Mouse (Mus musculus): Measurements from ENCODE around the gene Mief2.

Mief2 gene

DNA sequence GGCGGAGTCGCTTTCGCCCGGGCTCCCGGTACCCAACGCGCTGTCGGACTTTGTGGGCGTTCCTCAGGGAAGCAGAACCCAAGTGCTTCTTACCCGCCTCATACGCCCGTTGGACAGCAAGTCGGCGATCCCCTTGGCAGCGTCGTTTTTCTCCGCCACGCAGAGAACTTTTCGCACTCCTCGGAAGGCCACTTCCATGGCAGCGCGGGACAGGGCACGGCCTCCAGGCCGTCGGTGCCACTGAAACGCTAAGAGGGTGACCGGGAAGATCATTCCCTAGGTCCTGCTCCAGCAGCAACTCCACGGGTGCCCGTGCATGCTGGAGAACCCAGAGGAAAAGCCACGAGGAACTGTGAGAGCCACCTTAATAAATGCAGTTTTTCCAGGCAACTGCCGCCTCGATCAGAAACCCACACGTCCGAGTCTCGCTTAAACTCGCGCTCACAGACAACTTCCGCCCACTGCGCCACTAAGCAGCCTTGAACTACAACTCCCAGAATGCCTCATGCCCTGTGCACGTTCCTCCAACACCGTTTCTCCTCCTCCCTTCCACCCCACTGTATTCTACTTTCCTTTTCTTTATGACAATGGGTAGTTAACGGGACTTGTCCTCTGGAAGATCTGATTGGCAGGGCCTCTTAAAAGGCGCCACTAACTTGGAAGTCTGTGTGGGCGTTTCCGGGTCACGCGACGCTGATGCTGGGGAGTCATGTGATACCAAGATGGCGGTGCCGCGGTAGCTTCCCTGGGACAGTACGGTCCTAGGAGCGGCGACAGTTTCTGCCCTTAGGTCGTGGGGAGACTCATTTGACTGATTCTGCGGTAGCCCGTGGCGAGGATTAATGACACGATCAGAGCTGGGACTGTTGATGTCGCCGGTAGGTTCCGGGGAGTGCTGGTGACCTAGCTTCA, 48.9 kb downstream of the Mief2 start, which contains the start of the genes Top3a and Smcr8:
Top3a (minus strand) TSS at position 537 of the 912 bp plus-strand sequence.
Smcr8 (plus strand) TSS at position 696 of the 912 bp plus-strand sequence.
- peak; percentile 91 for DNase-seq (ENCODE audit: low read depth, low spot score)

DNA sequence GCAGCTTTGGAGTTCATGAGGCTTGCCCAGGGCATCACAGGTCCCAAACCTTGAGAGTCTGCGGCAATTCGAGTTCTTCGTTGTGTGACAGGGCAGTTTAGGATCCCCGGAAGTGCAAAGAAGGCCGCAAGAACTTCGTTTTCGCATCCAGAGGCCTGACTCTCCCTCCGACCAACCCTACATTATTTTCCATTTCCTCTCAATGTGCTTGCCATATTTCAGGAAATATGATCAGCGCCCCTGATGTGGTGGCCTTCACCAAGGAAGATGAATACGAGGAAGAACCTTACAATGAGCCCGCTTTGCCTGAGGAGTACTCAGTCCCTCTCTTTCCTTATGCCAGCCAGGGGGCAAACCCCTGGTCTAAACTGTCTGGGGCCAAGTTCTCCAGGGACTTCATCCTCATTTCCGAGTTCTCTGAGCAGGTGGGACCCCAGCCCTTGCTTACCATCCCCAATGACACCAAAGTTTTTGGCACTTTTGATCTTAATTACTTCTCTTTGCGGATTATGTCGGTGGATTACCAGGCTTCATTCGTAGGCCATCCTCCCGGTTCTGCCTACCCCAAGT, 49.7 kb downstream of the Mief2 start:
- no peak for DNase-seq (ENCODE audit: low read depth, low spot score)

DNA sequence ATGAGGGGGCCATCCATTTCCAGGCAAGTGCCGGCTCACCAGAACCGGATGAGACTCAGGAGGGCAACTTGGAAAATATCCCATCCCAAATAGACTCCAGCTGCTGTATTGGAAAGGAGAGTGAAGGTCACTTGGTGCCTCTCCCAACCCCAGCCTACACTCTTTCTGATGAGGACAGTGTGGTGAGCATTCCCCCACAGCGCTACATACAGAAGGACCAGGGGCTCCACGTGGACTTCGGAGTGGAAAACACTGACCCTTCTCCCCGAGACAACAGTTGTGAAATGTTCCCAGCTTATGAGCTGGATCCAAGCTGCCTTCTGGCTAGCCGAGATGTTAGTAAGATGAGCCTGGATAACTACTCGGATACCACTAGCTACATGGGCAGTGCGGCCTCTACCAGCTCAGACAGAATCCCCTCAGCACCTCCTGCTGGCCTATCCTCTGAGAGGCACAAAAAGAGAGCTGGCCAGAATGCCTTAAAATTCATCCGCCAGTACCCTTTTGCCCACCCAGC, 51.5 kb downstream of the Mief2 start:
- DNase-seq (ENCODE audit: low read depth, low spot score): no peak
